Mouse (Mus musculus) bone marrow, adult 2 months (tissue): ENCODE results near the gene Cpsf7. TPM values are rescaled to one million over a fixed set of nuclear protein-coding genes. Genes with fewer than 3 reads are reported as not detected.
"Not testable (repeated sequence)": the region's sequence is repeated elsewhere in the genome, so short reads cannot be mapped to it uniquely, and the experiment has no call there.

Source experiments
- H3K27ac ChIP-seq: fragments of 200-500 bp; 2 replicates; pipeline ENCODE4 v1.5.1; 2012; ENCODE audit warnings: low read depth, mild to moderate bottlenecking, control low read depth, inconsistent platforms, low read length; ENCODE audit not compliant: control insufficient read depth, poor library complexity, insufficient read depth
- H3K4me1 ChIP-seq: fragments of 200-500 bp; 2 replicates; pipeline ENCODE4 v1.6.1; 2011; ENCODE audit warnings: low read length; ENCODE audit not compliant: control insufficient read depth, insufficient read depth
- H3K4me3 ChIP-seq: fragments of 200-500 bp; replicated peaks from 2 replicates; pipeline ENCODE3; 2011; ENCODE audit warnings: mild to moderate bottlenecking, low read depth, low read length, control low read depth; ENCODE audit not compliant: control insufficient read depth
- CTCF ChIP-seq: fragments of 200-500 bp; IDR thresholded peaks from 2 replicates; pipeline ENCODE4 v1.5.1; 2011; ENCODE audit warnings: low read length, control low read depth; ENCODE audit not compliant: control insufficient read depth, insufficient read depth
- POLR2A ChIP-seq: fragments of 200-500 bp; IDR thresholded peaks from 2 replicates; pipeline ENCODE4 v1.6.1; 2011; ENCODE audit warnings: low read depth, mild to moderate bottlenecking, control low read depth, low read length, borderline replicate concordance; ENCODE audit not compliant: control insufficient read depth
- WGBS: fragments of 180-500 bp; shearing (Covaris S2); methylation state at CpG from one replicate; pipeline ENCODE4 v1.1.7; 2018; 5-methylcytosine and 5-hydroxymethylcytosine counted together
- polyA plus RNA-seq: library from polyadenylated mRNA; stranded (reverse); fragments of >200 nt; gene quantifications from 2 replicates; pipeline ENCODE4 v1.2.4, GENCODE M21; 2011; ENCODE audit warnings: low replicate concordance; ENCODE audit not compliant: missing spikeins, insufficient read depth, insufficient read length

Cpsf7 gene
- polyA plus RNA-seq, 1 experiment = 87.1 TPM

GRCm38 (mm10) chr19:10555624-10556510, 30.8 kb downstream of the Cpsf7 start, which contains the start of gene Tmem216:
Gene Tmem216, minus strand, starts transcription at chr19:10556238.
- TF ChIP-seq POLR2A = peak; percentile 76; the same call in 1 of the 2 replicates
- TF ChIP-seq CTCF = no peak
- H3K27ac ChIP-seq = peak within 1 kb of the TSS; percentile 77
- H3K4me1 ChIP-seq = no peaks in the 10 kb centered on the region; the same call in 1 of the 2 replicates
- WGBS = 1% methylated on average over 43 of the region's 43 CpGs
- H3K4me3 ChIP-seq = peak within 1 kb of the TSS; percentile 98

GRCm38 (mm10) chr19:10557001-10557400, 31.9 kb downstream of the Cpsf7 start:
- Histone ChIP-seq H3K4me3 (no peak overlapping the region), H3K27ac (no peak overlapping the region; the same call in 1 of the 2 replicates), H3K4me1 (no peaks in the 10 kb centered on the region; the same call in 1 of the 2 replicates)
- WGBS = 57% methylated on average over 2 of the region's 2 CpGs
- TF ChIP-seq POLR2A (no peak), CTCF (no peak)

GRCm38 (mm10) chr19:10557430-10557829, 32.4 kb downstream of the Cpsf7 start:
- WGBS = 82% methylated on average over 2 of the region's 2 CpGs
- Histone ChIP-seq H3K4me1 (no peaks in the 10 kb centered on the region; the same call in 1 of the 2 replicates), H3K27ac (no peak overlapping the region), H3K4me3 (no peak overlapping the region)
- TF ChIP-seq POLR2A = no peak
- TF ChIP-seq CTCF = no peak

- not testable (repeated sequence) for H3K27ac ChIP-seq, H3K4me1 ChIP-seq, H3K4me3 ChIP-seq
- 63% methylated on average over 4 of the region's 4 CpGs for WGBS
These were observed 32.8 kb downstream of the Cpsf7 start for GRCm38 (mm10) chr19:10557837-10558375.

GRCm38 (mm10) chr19:10560108-10560507, 35.0 kb downstream of the Cpsf7 start:
- Histone ChIP-seq H3K4me1 (no peaks in the 10 kb centered on the region; the same call in 1 of the 2 replicates), H3K27ac (no peak overlapping the region), H3K4me3 (no peak overlapping the region)
- 54% methylated on average over 5 of the region's 5 CpGs for WGBS
- TF ChIP-seq POLR2A = no peak
- TF ChIP-seq CTCF = no peak

GRCm38 (mm10) chr19:10561558-10562314, 36.7 kb downstream of the Cpsf7 start:
- TF ChIP-seq POLR2A (no peak), CTCF (no peak)
- H3K27ac ChIP-seq = no peak overlapping the region
- WGBS = 66% methylated on average over 6 of the region's 6 CpGs
- H3K4me3 ChIP-seq = no peak overlapping the region
- H3K4me1 ChIP-seq = no peaks in the 10 kb centered on the region

- Histone ChIP-seq H3K27ac (no peak overlapping the region), H3K4me3 (no peak overlapping the region), H3K4me1 (no peaks in the 10 kb centered on the region)
- WGBS = 79% methylated on average over 5 of the region's 5 CpGs
- TF ChIP-seq POLR2A (no peak), CTCF (no peak)
These were observed 37.3 kb downstream of the Cpsf7 start for GRCm38 (mm10) chr19:10562351-10562750.

GRCm38 (mm10) chr19:10564278-10564677, 39.2 kb downstream of the Cpsf7 start:
- 66% methylated on average over 6 of the region's 6 CpGs for WGBS
- H3K27ac ChIP-seq = no peak overlapping the region
- no peak overlapping the region for H3K4me3 ChIP-seq
- TF ChIP-seq POLR2A (no peak), CTCF (no peak)
- no peaks in the 10 kb centered on the region for H3K4me1 ChIP-seq

- TF ChIP-seq POLR2A = no peak
- no peak for TF ChIP-seq CTCF
- H3K4me1 ChIP-seq = no peaks in the 10 kb centered on the region
- H3K27ac ChIP-seq = no peak overlapping the region
- H3K4me3 ChIP-seq = no peak overlapping the region
- 62% methylated on average over 4 of the region's 4 CpGs for WGBS
These were observed 40.2 kb downstream of the Cpsf7 start for GRCm38 (mm10) chr19:10565217-10565616.
